ENCODE assay signal across 17 mouse cellular contexts in the genomic region with DNA sequence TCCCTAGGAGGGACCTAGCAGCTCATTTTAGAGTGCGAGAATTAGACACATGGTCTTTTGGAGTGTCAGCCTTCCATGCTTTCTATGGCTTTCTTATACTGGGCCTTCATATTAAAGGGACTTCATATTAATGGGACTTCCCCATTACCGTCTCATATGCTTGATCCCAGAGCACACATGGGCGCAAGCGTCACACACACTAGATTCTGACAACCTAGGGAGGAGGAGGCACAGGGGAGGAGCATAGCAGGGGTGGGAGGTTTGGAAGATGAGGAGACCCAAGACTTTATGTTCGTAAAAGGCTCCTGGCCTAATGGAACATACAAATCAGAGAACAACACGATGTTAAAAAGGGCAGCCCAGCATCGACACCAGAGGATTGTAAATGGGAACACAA. TPM values are rescaled to one million over a fixed set of nuclear protein-coding genes. Genes with fewer than 3 reads are reported as not detected.
DNase-seq lines count a peak whose midpoint lies in the region; ATAC-seq and TF ChIP-seq lines count a peak whose summit lies in the region.
"Had no signal": no experiment of that assay in that cellular context is flagged by ENCODE, and none has a peak within 500 bp of the region (broad histone marks: within the 10 kb centered on the region; RNA-seq: fewer than 3 reads in every experiment).

No protein-coding gene starts in this region.

- DNase-seq in stomach, postnatal 0 days (ENCODE audit: low spot score) = no peak
- no peak for DNase-seq in hindbrain, embryonic 11.5 days (ENCODE audit: low spot score)
- DNase-seq in gastrocnemius, postnatal 36 days = no peak
- no peak for DNase-seq in spleen, postnatal 36 days (ENCODE audit: low spot score in 2 of 2)
- no peak for DNase-seq in retina, postnatal 1 day
- DNase-seq: kidney, postnatal 14 days; lung, adult 18-20 months; right cerebral cortex, postnatal 25 days had no signal

- TF ChIP-seq CTCF in stomach, postnatal 0 days (IDR thresholded peaks at IDR 0.05; ENCODE audit: low read depth) = no peak

- WGBS in stomach, embryonic 14.5 days = 77% methylated on average over 7 of the region's 7 CpGs
- WGBS in stomach, postnatal 0 days = 69% methylated on average over 7 of the region's 7 CpGs
- WGBS in hindbrain, embryonic 11.5 days = 68% methylated on average over 7 of the region's 7 CpGs
- 67% methylated on average over 7 of the region's 7 CpGs for WGBS in midbrain, embryonic 12.5 days

- ATAC-seq in stomach, embryonic 14.5 days (ENCODE audit: insufficient number of reproducible peaks, insufficient read depth, low FRiP score, low read depth) = no peak
- ATAC-seq in stomach, postnatal 0 days (ENCODE audit: low FRiP score, low TSS enrichment) = no peak
- peak; percentile 33 for ATAC-seq in hindbrain, embryonic 11.5 days (ENCODE audit: low FRiP score)
- ATAC-seq in midbrain, embryonic 12.5 days (ENCODE audit: low FRiP score, low read depth) = no peak; the same call in 1 of the 2 replicates

- H3K9ac ChIP-seq in stomach, embryonic 14.5 days (replicated peaks; ENCODE audit: low read depth, low read length) = no peak overlapping the region
- H3K9ac ChIP-seq in stomach, postnatal 0 days (ENCODE audit: low read length) = no peak overlapping the region
- H3K9ac ChIP-seq in hindbrain, embryonic 11.5 days (ENCODE audit: low read depth, low read length) = no peak overlapping the region
- H3K9ac ChIP-seq in midbrain, embryonic 12.5 days (replicated peaks) = no peak overlapping the region
- H3K9ac ChIP-seq: limb, embryonic 12.5 days had no signal

- no peaks in the 10 kb centered on the region for H3K36me3 ChIP-seq in stomach, embryonic 14.5 days (ENCODE audit: control insufficient read depth, insufficient read depth, low read length)
- no peaks in the 10 kb centered on the region for H3K36me3 ChIP-seq in stomach, postnatal 0 days (ENCODE audit: control insufficient read depth, insufficient read depth, low read length)
- H3K36me3 ChIP-seq in hindbrain, embryonic 11.5 days (ENCODE audit: control insufficient read depth, insufficient read depth, low read length) = no peaks in the 10 kb centered on the region
- no peaks in the 10 kb centered on the region for H3K36me3 ChIP-seq in midbrain, embryonic 12.5 days

- peaks cover 17% of the 10 kb centered on the region; the same call in 1 of the 2 replicates for H3K4me1 ChIP-seq in stomach, embryonic 14.5 days (ENCODE audit: control insufficient read depth, insufficient read depth, low read length)
- H3K4me1 ChIP-seq in stomach, postnatal 0 days (replicated peaks; ENCODE audit: control insufficient read depth, insufficient read depth) = no peaks in the 10 kb centered on the region
- H3K4me1 ChIP-seq in hindbrain, embryonic 11.5 days (replicated peaks; ENCODE audit: control insufficient read depth, insufficient read depth, low read length) = peaks cover 9% of the 10 kb centered on the region; the same call in 1 of the 2 replicates
- peaks cover 21% of the 10 kb centered on the region for H3K4me1 ChIP-seq in midbrain, embryonic 12.5 days
- H3K4me1 ChIP-seq: megakaryocyte, embryonic 14.5 days had no signal

- peak overlapping the region; percentile 7; the same call in 1 of the 2 replicates for H3K27ac ChIP-seq in stomach, embryonic 14.5 days (ENCODE audit: low read length)
- no peak overlapping the region for H3K27ac ChIP-seq in stomach, postnatal 0 days (replicated peaks)
- peak overlapping the region; percentile 73 for H3K27ac ChIP-seq in hindbrain, embryonic 11.5 days (ENCODE audit: low read depth, low read length)
- H3K27ac ChIP-seq in midbrain, embryonic 12.5 days (replicated peaks) = peak overlapping the region; percentile 58
- H3K27ac ChIP-seq: limb, embryonic 12.5 days had no signal

- TF ChIP-seq EP300 in stomach, postnatal 0 days (optimal IDR thresholded peaks at IDR 0.05) = no peak

- H3K27me3 ChIP-seq in stomach, embryonic 14.5 days (ENCODE audit: control insufficient read depth, insufficient read depth, low read length) = no peaks in the 10 kb centered on the region
- no peaks in the 10 kb centered on the region for H3K27me3 ChIP-seq in stomach, postnatal 0 days (ENCODE audit: control insufficient read depth, insufficient read depth, low read length)
- no peaks in the 10 kb centered on the region for H3K27me3 ChIP-seq in hindbrain, embryonic 11.5 days (ENCODE audit: control insufficient read depth, insufficient read depth, low read length)
- no peaks in the 10 kb centered on the region for H3K27me3 ChIP-seq in midbrain, embryonic 12.5 days
- H3K27me3 ChIP-seq: limb, embryonic 12.5 days had no signal

- H3K4me3 ChIP-seq in stomach, embryonic 14.5 days (ENCODE audit: low read depth, low read length) = no peak overlapping the region
- H3K4me3 ChIP-seq in stomach, postnatal 0 days (ENCODE audit: low read depth, low read length) = no peak overlapping the region
- no peak overlapping the region for H3K4me3 ChIP-seq in hindbrain, embryonic 11.5 days (ENCODE audit: low read depth, low read length)
- no peak overlapping the region for H3K4me3 ChIP-seq in midbrain, embryonic 12.5 days
- H3K4me3 ChIP-seq: limb, embryonic 12.5 days; megakaryocyte, embryonic 14.5 days had no signal

- H3K9me3 ChIP-seq in stomach, embryonic 14.5 days (ENCODE audit: control insufficient read depth, low read depth, low read length) = no peaks in the 10 kb centered on the region
- H3K9me3 ChIP-seq in stomach, postnatal 0 days (ENCODE audit: control insufficient read depth, low read length) = no peaks in the 10 kb centered on the region
- no peaks in the 10 kb centered on the region for H3K9me3 ChIP-seq in hindbrain, embryonic 11.5 days (ENCODE audit: control insufficient read depth, low read length)
- H3K9me3 ChIP-seq in midbrain, embryonic 12.5 days = no peaks in the 10 kb centered on the region
- H3K9me3 ChIP-seq: limb, embryonic 12.5 days; megakaryocyte, embryonic 14.5 days had no signal

- H3K4me2 ChIP-seq in stomach, embryonic 14.5 days (replicated peaks; ENCODE audit: low read depth, low read length) = no peak overlapping the region
- no peak overlapping the region for H3K4me2 ChIP-seq in stomach, postnatal 0 days (replicated peaks; ENCODE audit: low read depth)
- no peak overlapping the region for H3K4me2 ChIP-seq in hindbrain, embryonic 11.5 days (replicated peaks; ENCODE audit: low read depth, low read length)
- no peak overlapping the region for H3K4me2 ChIP-seq in midbrain, embryonic 12.5 days (replicated peaks)
- H3K4me2 ChIP-seq: limb, embryonic 12.5 days had no signal

- intact Hi-C loops in gastrocnemius, postnatal 36 days (cut with DNase I) = no loop called here

RNA-seq across cellular contexts. Expression of a gene that starts 23.4 kb away (rescaled TPM):
- 40.9 and 42.9 TPM in 2 replicates for polyA plus RNA-seq in stomach, embryonic 14.5 days (2014; fragmentation: Nextera tagmentation; extraction: Ambion mirVana)
- 17.7 and 17.8 TPM in 2 replicates for polyA plus RNA-seq in stomach, postnatal 0 days (2015; fragmentation: Nextera tagmentation; extraction: Ambion mirVana)
- 44.1 and 45.6 TPM in 2 replicates for polyA plus RNA-seq in hindbrain, embryonic 11.5 days (2014; fragmentation: Nextera tagmentation; extraction: Ambion mirVana)
- 40.8 and 47.4 TPM in 2 replicates for polyA plus RNA-seq in midbrain, embryonic 12.5 days (2016; fragmentation: Nextera tagmentation; extraction: Ambion mirVana)
- total RNA-seq in gastrocnemius, postnatal 36 days (2021) = 1 to 10 TPM; 3.1 to 6.1 TPM
- total RNA-seq: CH12.LX had no signal

RNA-seq across cellular contexts. Expression of a gene that starts 38.7 kb away (rescaled TPM):
- not detected in 2 replicates for polyA plus RNA-seq in stomach, embryonic 14.5 days (2014; fragmentation: Nextera tagmentation; extraction: Ambion mirVana)
- polyA plus RNA-seq in stomach, postnatal 0 days (2015; fragmentation: Nextera tagmentation; extraction: Ambion mirVana) = not detected in 2 replicates
- polyA plus RNA-seq in hindbrain, embryonic 11.5 days (2014; fragmentation: Nextera tagmentation; extraction: Ambion mirVana) = not detected in 2 replicates
- polyA plus RNA-seq in midbrain, embryonic 12.5 days (2016; fragmentation: Nextera tagmentation; extraction: Ambion mirVana) = not detected in 2 replicates
- not detected for total RNA-seq in gastrocnemius, postnatal 36 days (2021)
- total RNA-seq: CH12.LX; heart, postnatal 25 days; layer of hippocampus, postnatal 10 days had no signal
- polyA plus RNA-seq: gonadal fat pad, adult 2 months; limb, embryonic 12.5 days; testis, adult 2 months had no signal
